Mouse (Mus musculus) embryonic facial prominence, embryonic 11.5 days (tissue): ENCODE measurements around the gene Csnk1d. TPM values are rescaled to one million over a fixed set of nuclear protein-coding genes. Genes with fewer than 3 reads are reported as not detected.
A peak's percentile ranks its signal among the peaks of the same experiment; 100 is the strongest.

Source experiments
- ATAC-seq: fragments of 200-750 bp; cut with Nextera tagmentation; replicated peaks from 2 replicates; pipeline ENCODE4 v1.8.0; 2017; ENCODE audit warnings: low read depth; ENCODE audit not compliant: insufficient number of reproducible peaks, low FRiP score, low TSS enrichment
- DNase-seq: peaks from one replicate; pipeline ENCODE4 v3.0.0-alpha.2; 2015; ENCODE audit warnings: low spot score
- H3K27ac ChIP-seq: fragments of 300-500 bp; sonication (generic); replicated peaks from 2 replicates; pipeline ENCODE4 v1.5.1; 2014; ENCODE audit warnings: mild to moderate bottlenecking, low read depth, low read length, control low read depth
- H3K27me3 ChIP-seq: fragments of 300-500 bp; sonication (generic); 2 replicates; pipeline ENCODE4 v1.6.1; 2014; ENCODE audit warnings: mild to moderate bottlenecking, low read length, moderate library complexity, mixed read lengths; ENCODE audit not compliant: control insufficient read depth, insufficient read depth
- H3K36me3 ChIP-seq: fragments of 300-500 bp; sonication (generic); replicated peaks from 2 replicates; pipeline ENCODE4 v1.6.1; 2014; ENCODE audit warnings: low read depth, mild to moderate bottlenecking, low read length, moderate library complexity, mixed read lengths; ENCODE audit not compliant: control insufficient read depth, insufficient read depth
- H3K4me1 ChIP-seq: fragments of 300-500 bp; sonication (generic); 2 replicates; pipeline ENCODE4 v1.6.1; 2014; ENCODE audit warnings: low read length, mixed read lengths; ENCODE audit not compliant: control insufficient read depth, insufficient read depth
- H3K4me2 ChIP-seq: fragments of 300-500 bp; sonication (generic); 2 replicates; pipeline ENCODE4 v1.6.1; 2014; ENCODE audit warnings: low read depth, mild to moderate bottlenecking, control low read depth, low read length, moderate library complexity
- H3K4me3 ChIP-seq: fragments of 300-500 bp; sonication (generic); 2 replicates; pipeline ENCODE4 v1.5.1; 2014; ENCODE audit warnings: low read depth, low read length, control low read depth
- H3K9ac ChIP-seq: fragments of 300-500 bp; sonication (generic); replicated peaks from 2 replicates; pipeline ENCODE4 v1.6.1; 2014; ENCODE audit warnings: mild to moderate bottlenecking, control low read depth, low read length
- H3K9me3 ChIP-seq: fragments of 300-500 bp; sonication (generic); replicated peaks from 2 replicates; pipeline ENCODE4 v1.6.1; 2016; ENCODE audit warnings: mild to moderate bottlenecking, low read length, inconsistent platforms, mixed read lengths; ENCODE audit not compliant: control insufficient read depth
- WGBS: fragments of 180-500 bp; shearing (Covaris S2); extraction: QIAGEN DNeasy Blood & Tissue Kit; methylation state at CpG from one replicate; pipeline ENCODE4 v1.1.7; 2014; 5-methylcytosine and 5-hydroxymethylcytosine counted together
- polyA plus RNA-seq: library from polyadenylated mRNA; unstranded; fragments of >200 nt; fragmentation: Nextera tagmentation; extraction: Ambion mirVana; gene quantifications from 2 replicates; pipeline ENCODE4 v1.2.1, GENCODE M21; 2014

The Csnk1d gene
- 60.3 and 66.1 TPM in 2 replicates for polyA plus RNA-seq

GRCm38 (mm10) chr11:120990951-120991526, at the start of gene Csnk1d:
Gene Csnk1d, minus strand, starts transcription at chr11:120991330.
- Histone ChIP-seq H3K9me3 (no peaks in the 10 kb centered on the region), H3K9ac (peak within 1 kb of the TSS; percentile 99), H3K4me1 (peaks cover 5% of the 10 kb centered on the region), H3K27ac (peak within 1 kb of the TSS; percentile 97), H3K4me3 (peak within 1 kb of the TSS; percentile 100), H3K4me2 (peak within 1 kb of the TSS; percentile 81), H3K27me3 (no peaks in the 10 kb centered on the region), H3K36me3 (peaks cover 1% of the 10 kb centered on the region)
- DNase-seq: peak; percentile 97
- ATAC-seq: peak; percentile 84
- WGBS: 1% methylated on average over 58 of the region's 59 CpGs

DNA sequence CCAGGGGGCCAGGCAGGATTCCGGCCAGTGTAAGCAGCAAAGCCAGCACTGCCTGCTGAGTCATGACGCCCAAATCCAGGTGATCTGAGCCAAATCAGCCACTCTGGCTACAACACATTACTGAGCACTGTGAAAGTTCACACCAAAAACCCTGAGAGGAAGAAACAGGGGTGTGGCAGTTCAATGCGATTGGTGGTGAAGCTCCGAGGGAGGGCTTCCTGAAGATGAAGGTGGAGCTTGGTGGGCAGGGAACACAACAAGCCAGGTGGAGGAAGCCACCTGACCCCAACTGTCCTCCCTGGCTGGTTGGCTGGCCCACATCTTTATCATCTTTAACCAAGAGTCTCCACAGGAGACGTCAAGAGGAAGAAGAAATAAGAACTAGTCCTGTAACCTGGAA, 48.2 kb upstream of the Csnk1d start, which contains the start of gene Cd7:
Gene Cd7, minus strand, starts transcription at position 117 of the 400 bp plus-strand sequence.
- no peaks in the 10 kb centered on the region; the same call in 1 of the 2 replicates for H3K27me3 ChIP-seq
- no peak for ATAC-seq
- no peak within 1 kb of the TSS for H3K4me2 ChIP-seq
- 69% methylated on average over 5 of the region's 5 CpGs for WGBS
- no peaks in the 10 kb centered on the region for H3K4me1 ChIP-seq
- no peak for DNase-seq
- no peak within 1 kb of the TSS for H3K27ac ChIP-seq
- no peaks in the 10 kb centered on the region for H3K36me3 ChIP-seq
- no peaks in the 10 kb centered on the region for H3K9me3 ChIP-seq
- H3K9ac ChIP-seq: no peak within 1 kb of the TSS
- H3K4me3 ChIP-seq: no peak within 1 kb of the TSS

DNA sequence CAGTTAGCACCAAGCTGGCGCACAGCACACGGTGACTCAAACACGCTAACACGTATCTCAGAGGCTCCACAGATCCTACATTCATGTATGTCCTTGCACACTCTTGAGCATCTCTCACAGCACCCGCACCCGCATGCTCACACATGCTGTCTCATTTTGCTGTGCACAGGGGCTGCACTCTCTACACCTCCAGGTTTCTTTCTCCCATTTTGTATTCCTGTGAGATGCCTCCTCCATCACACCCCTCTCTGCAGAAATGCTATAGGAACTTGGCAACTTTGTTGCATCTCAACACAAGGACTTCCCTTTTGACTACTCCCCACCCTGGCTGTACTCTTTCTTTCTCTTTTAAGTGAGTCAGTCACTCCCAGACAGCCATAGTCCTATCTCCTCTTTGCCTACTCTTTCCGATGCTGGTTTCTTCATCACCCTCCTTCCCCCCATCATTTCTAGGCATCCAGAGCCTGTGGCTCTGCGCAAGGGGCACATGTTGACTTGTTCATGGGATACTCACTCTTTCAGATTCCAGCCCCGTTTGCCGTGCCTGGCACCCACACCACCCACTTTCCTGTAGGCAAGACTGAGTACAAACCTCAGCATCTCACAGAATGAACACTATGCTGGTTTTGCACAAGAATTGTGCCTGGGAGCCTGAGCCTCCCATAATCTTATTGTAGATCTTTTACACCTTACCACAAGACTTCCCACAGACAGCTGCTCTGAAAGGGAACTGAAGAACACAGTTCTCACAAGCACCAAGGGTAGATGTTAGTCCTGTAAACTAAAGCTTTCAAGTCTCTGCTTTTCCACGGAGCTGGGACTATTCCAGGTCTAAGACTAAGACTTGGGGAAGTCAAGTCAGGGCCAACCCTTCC, 47.5 kb upstream of the Csnk1d start:
- no peak for DNase-seq
- Histone ChIP-seq H3K4me2 (no peak overlapping the region), H3K27me3 (no peaks in the 10 kb centered on the region; the same call in 1 of the 2 replicates), H3K9ac (no peak overlapping the region), H3K36me3 (no peaks in the 10 kb centered on the region), H3K4me3 (no peak overlapping the region), H3K27ac (no peak overlapping the region), H3K4me1 (no peaks in the 10 kb centered on the region), H3K9me3 (no peaks in the 10 kb centered on the region)
- no peak for ATAC-seq
- WGBS: 87% methylated on average over 11 of the region's 11 CpGs

DNA sequence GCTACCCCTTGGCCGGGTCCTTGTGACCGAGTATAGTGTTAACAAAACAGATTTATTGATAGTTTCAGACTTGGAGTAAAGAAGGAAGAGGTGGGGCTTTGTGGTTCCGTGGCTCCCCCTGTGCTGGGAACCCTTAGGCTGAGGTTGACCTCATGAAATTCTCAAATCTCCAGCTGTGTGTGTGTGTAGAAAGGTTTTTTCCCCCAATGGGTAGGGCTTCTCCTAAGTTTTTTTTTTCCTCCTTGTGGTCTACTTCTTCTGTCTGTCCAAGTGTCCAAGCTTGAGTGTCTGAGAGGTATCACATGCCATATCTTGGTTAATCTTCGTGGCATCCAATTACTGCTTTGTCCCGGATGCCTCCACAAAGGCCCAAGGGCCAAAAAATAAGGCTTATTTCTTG, 42.0 kb upstream of the Csnk1d start:
- Histone ChIP-seq H3K9me3 (no peaks in the 10 kb centered on the region), H3K27me3 (no peaks in the 10 kb centered on the region; the same call in 1 of the 2 replicates), H3K4me2 (no peak overlapping the region), H3K4me1 (no peaks in the 10 kb centered on the region), H3K27ac (no peak overlapping the region), H3K4me3 (no peak overlapping the region), H3K9ac (no peak overlapping the region), H3K36me3 (no peaks in the 10 kb centered on the region)
- DNase-seq: no peak
- WGBS: 83% methylated on average over 5 of the region's 5 CpGs
- ATAC-seq: no peak

GRCm38 (mm10) chr11:121027259-121027658, 36.1 kb upstream of the Csnk1d start:
- Histone ChIP-seq H3K4me3 (no peak overlapping the region), H3K4me1 (no peaks in the 10 kb centered on the region), H3K9ac (no peak overlapping the region), H3K27ac (no peak overlapping the region), H3K27me3 (no peaks in the 10 kb centered on the region), H3K4me2 (no peak overlapping the region), H3K36me3 (no peaks in the 10 kb centered on the region), H3K9me3 (no peaks in the 10 kb centered on the region)
- DNase-seq (no peak), ATAC-seq (no peak)
- WGBS: 87% methylated on average over 7 of the region's 7 CpGs

DNA sequence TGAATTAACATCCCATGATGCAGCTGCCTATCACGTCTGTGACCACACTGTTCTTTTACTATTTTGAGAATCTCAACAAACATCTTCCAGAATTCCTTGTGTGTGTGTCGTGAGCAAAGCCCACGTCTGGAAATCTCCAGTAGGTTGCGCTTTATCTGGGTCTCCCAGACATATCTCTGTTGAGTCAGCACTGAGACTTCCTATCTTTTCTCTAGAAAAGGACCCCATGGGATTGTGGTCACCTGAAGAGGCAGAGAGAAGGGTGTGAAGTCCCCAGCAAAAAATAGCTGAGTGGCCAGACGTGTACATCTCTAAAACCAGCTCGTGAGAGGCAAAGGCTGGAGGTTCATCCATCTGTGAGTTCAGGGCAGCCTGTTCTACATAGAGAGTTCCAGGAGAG, 33.0 kb upstream of the Csnk1d start:
- no peak overlapping the region for H3K9ac ChIP-seq
- H3K4me1 ChIP-seq: no peaks in the 10 kb centered on the region
- no peaks in the 10 kb centered on the region for H3K36me3 ChIP-seq
- H3K27me3 ChIP-seq: no peaks in the 10 kb centered on the region
- H3K4me3 ChIP-seq: no peak overlapping the region
- no peak for ATAC-seq
- H3K9me3 ChIP-seq: no peaks in the 10 kb centered on the region
- 73% methylated on average over 6 of the region's 6 CpGs for WGBS
- no peak for DNase-seq
- H3K4me2 ChIP-seq: no peak overlapping the region
- no peak overlapping the region for H3K27ac ChIP-seq

- no peak for DNase-seq
- Histone ChIP-seq H3K9me3 (no peaks in the 10 kb centered on the region), H3K4me1 (no peaks in the 10 kb centered on the region), H3K4me3 (no peak overlapping the region), H3K27me3 (no peaks in the 10 kb centered on the region), H3K9ac (no peak overlapping the region), H3K27ac (no peak overlapping the region), H3K4me2 (no peak overlapping the region), H3K36me3 (no peaks in the 10 kb centered on the region)
- ATAC-seq: no peak
- WGBS: 84% methylated on average over 5 of the region's 5 CpGs
Measured at GRCm38 (mm10) chr11:121019501-121019900, 28.4 kb upstream of the Csnk1d start.

GRCm38 (mm10) chr11:121017703-121018102, 26.6 kb upstream of the Csnk1d start:
- peak; percentile 85 for ATAC-seq
- WGBS: 42% methylated on average over 3 of the region's 3 CpGs

More at GRCm38 (mm10) chr11:121017703-121018102, 26.6 kb upstream of the Csnk1d start:
- Histone ChIP-seq H3K27me3 (no peaks in the 10 kb centered on the region), H3K4me3 (no peak overlapping the region), H3K36me3 (no peaks in the 10 kb centered on the region), H3K9ac (no peak overlapping the region), H3K9me3 (no peaks in the 10 kb centered on the region), H3K27ac (no peak overlapping the region), H3K4me1 (no peaks in the 10 kb centered on the region), H3K4me2 (no peak overlapping the region)
- DNase-seq: peak; percentile 77
